Mouse (Mus musculus): ENCODE results near the gene Iqsec1. TPM values are rescaled to one million over a fixed set of nuclear protein-coding genes. Genes with fewer than 3 reads are reported as not detected.

Iqsec1 gene
- polyA plus RNA-seq, 1 experiment from 2014 or later, result 14.6 TPM

DNA sequence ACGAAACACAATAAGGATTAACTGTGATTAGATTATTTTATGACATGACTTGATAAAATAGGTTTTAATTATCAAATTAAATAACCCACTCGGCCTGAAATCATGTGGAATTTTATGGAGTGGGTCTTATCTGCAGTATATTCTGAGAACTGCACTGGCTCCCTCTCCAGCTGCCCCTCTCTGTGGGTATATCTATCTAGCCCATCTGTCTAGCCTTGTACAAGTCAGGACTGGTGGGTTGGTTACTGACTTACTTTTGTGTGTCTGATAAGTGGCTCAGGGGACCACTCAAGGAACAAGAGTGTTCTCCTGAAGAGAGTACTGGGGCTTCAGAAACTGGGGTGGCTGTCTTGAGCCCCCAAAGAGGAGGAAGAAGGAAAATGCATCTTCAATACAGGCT lies 18.7 kb upstream of the Iqsec1 start:
- DNase-seq (ENCODE audit: low spot score, missing footprints) (peak; percentile 23), ATAC-seq (ENCODE audit: low FRiP score) (no peak)
- Histone ChIP-seq H3K9me3 (ENCODE audit: control insufficient read depth, low read length) (no peaks in the 10 kb centered on the region), H3K9ac (ENCODE audit: low read length) (no peak overlapping the region), H3K4me2 (no peak overlapping the region), H3K36me3 (ENCODE audit: control insufficient read depth, insufficient read depth, low read length) (no peaks in the 10 kb centered on the region), H3K4me1 (ENCODE audit: control insufficient read depth, insufficient read depth, low read length) (no peaks in the 10 kb centered on the region), H3K27ac (ENCODE audit: low read depth, low read length) (no peak overlapping the region), H3K4me3 (ENCODE audit: low read depth, low read length) (no peak overlapping the region), H3K27me3 (ENCODE audit: control insufficient read depth, insufficient read depth, low read length) (no peaks in the 10 kb centered on the region)
- WGBS, result 77% methylated on average over 2 of the region's 2 CpGs

DNA sequence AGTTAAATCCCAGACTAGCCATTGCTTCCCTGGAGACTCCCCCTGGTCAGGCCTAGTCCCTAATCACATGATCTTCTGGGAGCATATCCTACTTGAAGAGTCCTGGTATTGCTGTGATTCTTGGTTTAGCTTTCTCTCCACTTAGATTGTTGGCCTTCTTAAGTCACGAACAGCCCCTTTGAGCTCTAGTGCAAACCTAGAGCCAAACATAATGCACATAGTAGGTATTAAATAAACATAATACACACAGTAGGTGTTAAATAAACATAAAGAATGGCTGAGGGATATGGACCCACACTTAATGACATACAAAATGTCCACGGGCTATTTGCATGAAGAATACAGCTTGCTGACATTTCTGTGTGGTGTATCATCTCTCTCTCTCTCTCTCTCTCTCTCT lies 15.7 kb upstream of the Iqsec1 start:
- H3K27ac ChIP-seq (ENCODE audit: low read depth, low read length), result no peak overlapping the region
- DNase-seq (ENCODE audit: low spot score, missing footprints) (no peak), ATAC-seq (ENCODE audit: low FRiP score) (no peak)
- H3K36me3 ChIP-seq (ENCODE audit: control insufficient read depth, insufficient read depth, low read length), result no peaks in the 10 kb centered on the region
- no peak overlapping the region for H3K4me3 ChIP-seq (ENCODE audit: low read depth, low read length)
- WGBS, result 86% methylated on average over 2 of the region's 2 CpGs
- no peak overlapping the region for H3K4me2 ChIP-seq
- H3K4me1 ChIP-seq (ENCODE audit: control insufficient read depth, insufficient read depth, low read length), result peaks cover 6% of the 10 kb centered on the region
- H3K9me3 ChIP-seq (ENCODE audit: control insufficient read depth, low read length), result no peaks in the 10 kb centered on the region
- H3K27me3 ChIP-seq (ENCODE audit: control insufficient read depth, insufficient read depth, low read length), result no peaks in the 10 kb centered on the region
- H3K9ac ChIP-seq (ENCODE audit: low read length), result no peak overlapping the region

DNA sequence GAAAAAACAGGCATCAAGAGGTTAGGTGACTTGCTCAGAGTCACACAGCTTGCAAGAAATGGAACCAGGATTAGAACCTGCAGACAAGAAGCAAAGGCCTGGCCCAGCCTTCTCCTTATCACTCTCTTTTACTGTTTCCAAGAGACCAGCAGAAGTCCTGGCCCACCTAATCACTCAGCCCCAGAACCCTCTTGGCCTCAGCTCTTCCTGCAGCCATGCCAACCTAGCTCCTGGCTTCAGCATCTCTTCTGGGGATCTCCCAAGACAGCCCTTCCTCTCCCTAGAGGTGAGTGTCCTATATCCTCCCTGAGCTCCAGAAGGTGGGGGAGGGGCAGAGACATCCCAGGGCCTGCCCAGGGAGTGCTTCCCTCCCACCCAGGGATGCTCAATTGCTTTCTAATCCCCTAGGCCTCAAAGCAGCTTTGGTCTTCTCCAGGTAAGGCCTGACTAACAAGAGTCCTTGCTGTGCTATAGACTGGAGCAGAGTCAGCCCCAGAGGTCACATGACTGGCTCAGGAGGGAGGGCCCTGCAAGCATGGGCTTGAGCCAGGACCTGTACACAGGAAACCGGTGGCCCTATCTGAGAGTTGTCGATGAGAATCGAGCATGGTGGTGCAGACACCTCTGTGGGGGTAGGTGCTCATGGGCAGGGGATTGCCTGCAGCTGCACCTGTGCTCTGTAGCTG lies 15.0 kb upstream of the Iqsec1 start:
- 27% methylated on average over 3 of the region's 3 CpGs for WGBS
- Histone ChIP-seq H3K36me3 (ENCODE audit: control insufficient read depth, insufficient read depth, low read length) (no peaks in the 10 kb centered on the region), H3K27me3 (ENCODE audit: control insufficient read depth, insufficient read depth, low read length) (no peaks in the 10 kb centered on the region), H3K9ac (ENCODE audit: low read length) (no peak overlapping the region), H3K4me2 (no peak overlapping the region), H3K4me1 (ENCODE audit: control insufficient read depth, insufficient read depth, low read length) (peaks cover 6% of the 10 kb centered on the region), H3K4me3 (ENCODE audit: low read depth, low read length) (no peak overlapping the region), H3K27ac (ENCODE audit: low read depth, low read length) (no peak overlapping the region), H3K9me3 (ENCODE audit: control insufficient read depth, low read length) (no peaks in the 10 kb centered on the region)
- no peak for DNase-seq (ENCODE audit: low spot score, missing footprints)
- no peak for ATAC-seq (ENCODE audit: low FRiP score)

DNA sequence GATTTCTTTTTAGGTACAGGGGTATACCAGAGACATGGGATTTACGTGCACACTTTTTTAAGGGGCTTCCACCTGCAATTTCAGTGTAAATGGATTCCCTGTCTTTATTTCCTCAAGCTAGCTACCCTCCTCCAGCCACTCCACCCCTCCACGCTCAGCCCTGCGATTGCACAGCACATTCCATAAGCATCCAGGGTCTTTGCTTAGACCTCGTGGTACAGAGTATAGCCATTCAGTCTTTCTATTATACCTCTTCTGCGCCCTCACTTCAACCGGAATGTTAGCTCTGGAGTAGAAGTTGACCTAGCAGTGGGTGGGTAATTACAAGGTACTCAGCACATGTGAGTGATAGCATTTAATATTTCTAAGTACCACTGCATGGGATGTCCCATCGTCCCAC lies 13.1 kb upstream of the Iqsec1 start:
- no peak overlapping the region for H3K27ac ChIP-seq (ENCODE audit: low read depth, low read length)
- WGBS, result 39% methylated on average over 7 of the region's 7 CpGs
- peaks cover 6% of the 10 kb centered on the region for H3K4me1 ChIP-seq (ENCODE audit: control insufficient read depth, insufficient read depth, low read length)
- no peak for DNase-seq (ENCODE audit: low spot score, missing footprints)
- no peak for ATAC-seq (ENCODE audit: low FRiP score)
- H3K9ac ChIP-seq (ENCODE audit: low read length), result no peak overlapping the region
- no peaks in the 10 kb centered on the region for H3K36me3 ChIP-seq (ENCODE audit: control insufficient read depth, insufficient read depth, low read length)
- no peaks in the 10 kb centered on the region for H3K27me3 ChIP-seq (ENCODE audit: control insufficient read depth, insufficient read depth, low read length)
- no peaks in the 10 kb centered on the region for H3K9me3 ChIP-seq (ENCODE audit: control insufficient read depth, low read length)
- H3K4me2 ChIP-seq, result no peak overlapping the region; the same call in 1 of the 2 replicates
- no peak overlapping the region for H3K4me3 ChIP-seq (ENCODE audit: low read depth, low read length)

DNA sequence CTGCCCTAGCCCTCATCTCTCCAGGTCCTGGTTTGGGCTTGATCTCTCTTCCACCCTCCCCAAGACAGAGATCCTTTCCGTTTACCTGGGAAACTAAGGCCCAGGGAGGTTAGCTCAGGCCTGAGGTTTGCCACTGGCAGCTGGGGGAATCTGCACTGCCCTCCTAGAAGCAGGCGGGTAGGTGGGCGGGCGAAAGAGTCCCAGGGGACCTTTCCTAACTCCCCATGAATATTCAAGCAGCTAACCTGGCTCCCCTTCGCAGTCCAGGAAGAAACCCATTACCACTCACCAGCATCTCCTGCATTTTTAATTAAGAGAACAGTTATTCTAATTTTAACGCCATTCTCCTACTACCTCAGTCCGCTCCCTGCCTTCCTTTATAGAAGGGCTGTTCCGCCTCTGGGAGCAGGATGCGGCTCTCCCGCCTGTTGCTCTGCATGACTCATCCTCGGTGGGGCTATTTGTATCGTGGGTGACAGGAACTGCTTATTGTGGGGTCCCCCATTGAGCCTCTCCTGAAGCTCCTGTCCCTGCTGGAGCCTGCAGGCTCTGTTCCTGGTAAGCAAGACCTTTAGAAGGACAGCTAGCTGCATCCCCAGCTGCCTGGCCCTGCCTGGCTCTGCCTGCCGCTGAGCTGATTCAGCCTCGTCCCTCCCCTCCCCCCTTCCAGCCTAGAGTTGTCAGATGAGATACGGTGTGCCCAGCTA lies 12.5 kb upstream of the Iqsec1 start:
- ATAC-seq (ENCODE audit: low FRiP score), result peak; percentile 73; the same call in 1 of the 2 replicates
- Histone ChIP-seq H3K4me2 (peak overlapping the region; percentile 35), H3K9me3 (ENCODE audit: control insufficient read depth, low read length) (no peaks in the 10 kb centered on the region), H3K27me3 (ENCODE audit: control insufficient read depth, insufficient read depth, low read length) (no peaks in the 10 kb centered on the region), H3K9ac (ENCODE audit: low read length) (0 out of 2 replicates have a peak overlapping the region, but pooled peaks have one; percentile 38), H3K27ac (ENCODE audit: low read depth, low read length) (no peak overlapping the region), H3K4me3 (ENCODE audit: low read depth, low read length) (no peak overlapping the region), H3K36me3 (ENCODE audit: control insufficient read depth, insufficient read depth, low read length) (no peaks in the 10 kb centered on the region), H3K4me1 (ENCODE audit: control insufficient read depth, insufficient read depth, low read length) (peaks cover 6% of the 10 kb centered on the region)
- WGBS, result 6% methylated on average over 15 of the region's 15 CpGs
- peak; percentile 88 for DNase-seq (ENCODE audit: low spot score, missing footprints)

DNA sequence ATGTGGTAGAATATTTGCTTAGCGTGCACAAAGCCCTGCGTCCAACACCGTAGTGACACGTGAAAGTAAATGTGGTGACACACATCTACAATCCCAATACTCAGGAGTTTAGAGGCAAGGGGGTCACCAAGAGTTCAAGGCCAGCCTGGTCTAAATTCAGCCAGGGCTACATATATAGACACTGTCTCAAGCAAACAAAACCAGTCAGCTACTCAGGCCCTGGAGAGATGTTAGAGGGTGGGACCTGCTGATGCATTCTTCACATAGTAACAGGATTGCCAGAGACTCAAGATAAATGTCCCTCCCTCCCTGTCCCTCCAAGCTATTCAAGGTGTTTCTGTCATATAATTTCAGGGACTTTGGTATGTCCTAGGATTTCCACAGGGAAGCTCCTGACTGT lies 10.7 kb upstream of the Iqsec1 start:
- H3K4me1 ChIP-seq (ENCODE audit: control insufficient read depth, insufficient read depth, low read length), result peaks cover 6% of the 10 kb centered on the region
- no peaks in the 10 kb centered on the region for H3K27me3 ChIP-seq (ENCODE audit: control insufficient read depth, insufficient read depth, low read length)
- no peaks in the 10 kb centered on the region for H3K9me3 ChIP-seq (ENCODE audit: control insufficient read depth, low read length)
- H3K4me3 ChIP-seq (ENCODE audit: low read depth, low read length), result no peak overlapping the region
- WGBS, result 91% methylated on average over 4 of the region's 4 CpGs
- no peak overlapping the region for H3K4me2 ChIP-seq
- no peak for ATAC-seq (ENCODE audit: low FRiP score)
- no peaks in the 10 kb centered on the region for H3K36me3 ChIP-seq (ENCODE audit: control insufficient read depth, insufficient read depth, low read length)
- no peak overlapping the region for H3K27ac ChIP-seq (ENCODE audit: low read depth, low read length)
- DNase-seq (ENCODE audit: low spot score, missing footprints), result no peak
- no peak overlapping the region for H3K9ac ChIP-seq (ENCODE audit: low read length)

DNA sequence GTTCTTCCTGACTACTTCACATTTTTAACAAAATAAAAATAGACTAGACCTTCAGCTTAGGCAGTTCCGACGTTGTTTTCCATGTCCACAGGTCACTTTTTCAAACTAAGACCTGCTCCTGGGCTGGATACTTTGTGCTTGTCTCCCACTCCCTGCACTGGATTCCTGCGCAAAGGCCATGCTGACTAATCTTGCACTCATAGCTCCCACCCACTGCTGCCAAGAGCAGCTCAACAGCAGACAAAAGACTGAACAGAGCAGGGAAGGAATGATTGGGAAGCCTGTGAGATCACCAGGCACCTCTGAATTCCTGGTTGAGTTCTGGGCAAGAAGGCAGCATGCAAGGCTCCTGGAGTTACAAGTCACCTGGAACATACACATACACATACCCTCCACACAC lies 8.5 kb upstream of the Iqsec1 start:
- Histone ChIP-seq H3K27me3 (ENCODE audit: control insufficient read depth, insufficient read depth, low read length) (no peaks in the 10 kb centered on the region), H3K4me1 (ENCODE audit: control insufficient read depth, insufficient read depth, low read length) (peaks cover 6% of the 10 kb centered on the region), H3K27ac (ENCODE audit: low read depth, low read length) (no peak overlapping the region), H3K9me3 (ENCODE audit: control insufficient read depth, low read length) (peaks cover 3% of the 10 kb centered on the region; the same call in 1 of the 2 replicates), H3K36me3 (ENCODE audit: control insufficient read depth, insufficient read depth, low read length) (no peaks in the 10 kb centered on the region), H3K9ac (ENCODE audit: low read length) (no peak overlapping the region), H3K4me3 (ENCODE audit: low read depth, low read length) (no peak overlapping the region), H3K4me2 (no peak overlapping the region)
- WGBS, result 93% methylated on average over 3 of the region's 3 CpGs
- ATAC-seq (ENCODE audit: low FRiP score) (no peak), DNase-seq (ENCODE audit: low spot score, missing footprints) (no peak)

DNA sequence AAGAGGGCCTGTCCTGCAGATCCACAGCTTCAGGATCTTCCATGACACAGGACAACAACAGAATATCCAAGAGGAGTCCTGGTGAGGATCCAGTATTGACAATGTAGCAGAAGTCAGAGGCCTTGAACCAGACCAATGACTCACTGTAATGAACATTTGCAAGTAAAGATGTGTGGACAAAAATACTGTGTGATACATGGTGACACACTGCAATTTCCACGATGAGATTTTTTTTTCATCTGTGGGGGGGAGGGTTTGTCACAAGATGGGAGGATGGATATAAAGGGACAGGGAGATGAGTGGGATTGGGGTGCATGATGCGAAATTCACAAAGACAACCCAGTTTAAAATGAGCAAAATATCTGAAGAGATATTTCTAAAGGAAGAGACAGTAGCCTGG lies 7.7 kb upstream of the Iqsec1 start:
- 89% methylated on average over 2 of the region's 2 CpGs for WGBS
- ATAC-seq (ENCODE audit: low FRiP score) (no peak), DNase-seq (ENCODE audit: low spot score, missing footprints) (no peak)
- Histone ChIP-seq H3K4me2 (no peak overlapping the region), H3K9ac (ENCODE audit: low read length) (no peak overlapping the region), H3K4me1 (ENCODE audit: control insufficient read depth, insufficient read depth, low read length) (peaks cover 4% of the 10 kb centered on the region), H3K27me3 (ENCODE audit: control insufficient read depth, insufficient read depth, low read length) (no peaks in the 10 kb centered on the region), H3K9me3 (ENCODE audit: control insufficient read depth, low read length) (peaks cover 3% of the 10 kb centered on the region; the same call in 1 of the 2 replicates), H3K4me3 (ENCODE audit: low read depth, low read length) (no peak overlapping the region), H3K36me3 (ENCODE audit: control insufficient read depth, insufficient read depth, low read length) (no peaks in the 10 kb centered on the region), H3K27ac (ENCODE audit: low read depth, low read length) (no peak overlapping the region)

DNA sequence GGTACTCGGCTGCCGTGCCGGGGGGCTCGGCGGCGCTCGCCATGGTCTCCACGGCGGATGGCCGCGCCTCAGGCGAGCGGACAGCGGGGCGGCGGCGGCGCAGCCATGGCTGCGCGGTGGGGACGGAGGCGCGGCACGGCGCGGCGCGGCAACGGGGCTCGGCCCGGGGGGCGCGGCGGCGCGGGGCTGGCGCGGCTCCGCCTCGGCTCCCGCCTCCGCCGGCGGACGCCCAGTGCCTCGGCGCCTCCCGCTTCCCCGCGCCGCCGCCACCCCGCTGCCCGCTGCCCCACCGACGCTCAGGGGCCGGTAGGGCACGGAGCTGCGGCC lies 223 bp downstream of the Iqsec1 start:
- Histone ChIP-seq H3K9ac (ENCODE audit: low read length) (peak overlapping the region; percentile 73), H3K27ac (ENCODE audit: low read depth, low read length) (peak overlapping the region; percentile 51; the same call in 1 of the 2 replicates), H3K9me3 (ENCODE audit: control insufficient read depth, low read length) (no peaks in the 10 kb centered on the region; the same call in 1 of the 2 replicates), H3K4me1 (ENCODE audit: control insufficient read depth, insufficient read depth, low read length) (peaks cover 10% of the 10 kb centered on the region; the same call in 1 of the 2 replicates), H3K4me3 (ENCODE audit: low read depth, low read length) (peak overlapping the region; percentile 70), H3K36me3 (ENCODE audit: control insufficient read depth, insufficient read depth, low read length) (no peaks in the 10 kb centered on the region), H3K4me2 (peak overlapping the region; percentile 100), H3K27me3 (ENCODE audit: control insufficient read depth, insufficient read depth, low read length) (peaks cover 4% of the 10 kb centered on the region)
- ATAC-seq (ENCODE audit: low FRiP score) (peak; percentile 41), DNase-seq (ENCODE audit: low spot score, missing footprints) (no peak)
- WGBS, result under 1% methylated on average over 31 of the region's 59 CpGs
